Mouse (Mus musculus): ENCODE measurements around the gene Pink1.

GRCm38 (mm10) chr4:138336876-138337275 lies 10.8 kb upstream of the Pink1 start:
- TF ChIP-seq CTCF (IDR thresholded peaks at IDR 0.05; ENCODE audit: low read depth) (no peak), EP300 (IDR thresholded peaks at IDR 0.05; ENCODE audit: low read depth) (no peak)

Data from liver, embryonic 14.5 days (tissue).